Mouse (Mus musculus) midbrain, embryonic 13.5 days (tissue): ENCODE measurements around the gene Wtip. TPM values are rescaled to one million over a fixed set of nuclear protein-coding genes. Genes with fewer than 3 reads are reported as not detected.
"Not testable (repeated sequence)": the region's sequence is repeated elsewhere in the genome, so short reads cannot be mapped to it uniquely, and the experiment has no call there.

Experiments used
- ATAC-seq: fragments of 200-750 bp; cut with Nextera tagmentation; 2 replicates; pipeline ENCODE4 v1.8.0; 2017; ENCODE audit warnings: mild to moderate bottlenecking, moderate TSS enrichment, moderate library complexity
- H3K27ac ChIP-seq: fragments of 300-500 bp; sonication (generic); 2 replicates; pipeline ENCODE4 v1.5.1; 2015; ENCODE audit warnings: inconsistent platforms, mild to moderate bottlenecking, moderate library complexity
- H3K27me3 ChIP-seq: fragments of 300-500 bp; sonication (generic); 2 replicates; pipeline ENCODE4 v1.6.1; 2015; ENCODE audit warnings: mild to moderate bottlenecking, inconsistent platforms
- H3K36me3 ChIP-seq: fragments of 300-500 bp; sonication (generic); 2 replicates; pipeline ENCODE4 v1.6.1; 2015; ENCODE audit warnings: mild to moderate bottlenecking, inconsistent platforms
- H3K4me1 ChIP-seq: fragments of 300-500 bp; sonication (generic); replicated peaks from 2 replicates; pipeline ENCODE4 v1.6.1; 2015; ENCODE audit warnings: inconsistent platforms
- H3K4me2 ChIP-seq: fragments of 300-500 bp; sonication (generic); replicated peaks from 2 replicates; pipeline ENCODE4 v1.6.1; 2015; ENCODE audit warnings: moderate library complexity, mild to moderate bottlenecking, inconsistent platforms
- H3K4me3 ChIP-seq: fragments of 300-500 bp; sonication (generic); replicated peaks from 2 replicates; pipeline ENCODE4 v1.5.1; 2015; ENCODE audit warnings: mild to moderate bottlenecking, inconsistent platforms
- H3K9ac ChIP-seq: fragments of 300-500 bp; sonication (generic); replicated peaks from 2 replicates; pipeline ENCODE4 v1.6.1; 2015; ENCODE audit warnings: mild to moderate bottlenecking, inconsistent platforms
- H3K9me3 ChIP-seq: fragments of 300-500 bp; sonication (generic); 2 replicates; pipeline ENCODE4 v1.6.1; 2016; ENCODE audit warnings: mild to moderate bottlenecking, inconsistent platforms
- WGBS: fragments of 180-500 bp; shearing (Covaris S2); methylation state at CpG from one replicate; pipeline ENCODE4 v1.1.7; 2015; 5-methylcytosine and 5-hydroxymethylcytosine counted together
- polyA plus RNA-seq: library from polyadenylated mRNA; unstranded; fragments of >200 nt; fragmentation: Nextera tagmentation; extraction: Ambion mirVana; gene quantifications from 2 replicates; pipeline ENCODE4 v1.2.1, GENCODE M21; 2015

The Wtip gene
- polyA plus RNA-seq, 1 experiment from 2014 or later: 3.4 TPM

DNA sequence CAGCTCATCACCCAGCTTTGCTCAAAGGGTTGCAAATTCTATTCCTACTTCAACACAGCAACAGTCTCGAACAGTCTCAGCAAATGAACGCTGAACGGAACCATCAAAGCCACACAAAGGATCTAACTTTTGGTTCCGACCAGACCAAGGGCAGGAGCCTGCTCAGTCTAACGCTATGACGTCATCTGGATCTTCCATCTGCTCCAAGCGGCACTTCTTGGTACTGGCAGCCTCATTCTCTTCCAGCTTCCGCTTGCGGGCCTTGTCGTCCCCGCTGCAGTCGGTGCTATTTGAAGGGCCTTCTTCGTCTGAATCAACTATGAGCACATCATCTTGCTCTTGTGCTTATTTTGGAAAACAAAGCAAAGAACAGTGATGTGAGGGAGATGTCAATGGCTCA lies 8.1 kb upstream of the Wtip start:
- Histone ChIP-seq H3K27me3 (no peaks in the 10 kb centered on the region), H3K27ac (no peak overlapping the region), H3K36me3 (peaks cover 66% of the 10 kb centered on the region), H3K9ac (no peak overlapping the region), H3K4me1 (no peaks in the 10 kb centered on the region), H3K9me3 (no peaks in the 10 kb centered on the region), H3K4me3 (no peak overlapping the region), H3K4me2 (no peak overlapping the region)
- WGBS: 96% methylated on average over 13 of the region's 13 CpGs
- no peak for ATAC-seq

GRCm38 (mm10) chr7:34139493-34139892 lies 6.4 kb upstream of the Wtip start:
- Histone ChIP-seq H3K9me3 (no peaks in the 10 kb centered on the region), H3K4me3 (no peak overlapping the region), H3K9ac (no peak overlapping the region), H3K4me1 (no peaks in the 10 kb centered on the region), H3K4me2 (no peak overlapping the region), H3K27me3 (no peaks in the 10 kb centered on the region), H3K27ac (no peak overlapping the region), H3K36me3 (peaks cover 50% of the 10 kb centered on the region)
- WGBS: 93% methylated on average over 6 of the region's 6 CpGs
- 0 out of 2 replicates have a peak, but pooled peaks have one; percentile 27 for ATAC-seq

DNA sequence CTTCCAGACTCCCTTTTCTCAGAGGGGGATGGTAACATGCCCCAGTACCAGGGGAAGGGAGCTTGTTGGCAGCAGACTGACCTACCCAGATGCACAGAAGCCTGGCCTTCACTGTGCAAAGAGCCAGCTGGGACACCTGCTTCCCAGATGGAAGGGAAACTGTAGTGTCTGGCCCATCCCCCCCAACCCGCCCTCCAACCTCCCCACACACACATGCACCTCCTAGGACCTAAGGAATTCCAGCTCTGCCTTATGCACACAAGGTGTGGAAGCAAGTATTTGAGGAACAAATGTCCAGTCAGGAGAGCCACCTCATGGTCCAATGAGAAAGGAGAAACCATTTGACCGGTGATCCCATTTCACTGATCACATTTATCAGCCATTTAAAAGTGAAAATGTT lies 1.3 kb upstream of the Wtip start:
- Histone ChIP-seq H3K9ac (no peak overlapping the region), H3K4me1 (peaks cover 18% of the 10 kb centered on the region), H3K9me3 (no peaks in the 10 kb centered on the region), H3K4me3 (no peak overlapping the region), H3K27ac (no peak overlapping the region), H3K36me3 (0 out of 2 replicates have a peak, but pooled peaks cover under 1% of the 10 kb centered on the region), H3K27me3 (no peaks in the 10 kb centered on the region), H3K4me2 (no peak overlapping the region)
- WGBS: 86% methylated on average over 2 of the region's 2 CpGs
- ATAC-seq: no peak

- Histone ChIP-seq H3K9me3 (no peaks in the 10 kb centered on the region), H3K4me1 (peaks cover 18% of the 10 kb centered on the region), H3K9ac (peak overlapping the region; percentile 82), H3K36me3 (peaks cover 2% of the 10 kb centered on the region; the same call in 1 of the 2 replicates), H3K4me2 (peak overlapping the region; percentile 62), H3K27me3 (no peaks in the 10 kb centered on the region), H3K4me3 (peak overlapping the region; percentile 64), H3K27ac (peak overlapping the region; percentile 63)
- under 1% methylated on average over 34 of the region's 116 CpGs for WGBS
- peak; percentile 87 for ATAC-seq
Observed at GRCm38 (mm10) chr7:34132355-34133079, 551 bp downstream of the Wtip start.

DNA sequence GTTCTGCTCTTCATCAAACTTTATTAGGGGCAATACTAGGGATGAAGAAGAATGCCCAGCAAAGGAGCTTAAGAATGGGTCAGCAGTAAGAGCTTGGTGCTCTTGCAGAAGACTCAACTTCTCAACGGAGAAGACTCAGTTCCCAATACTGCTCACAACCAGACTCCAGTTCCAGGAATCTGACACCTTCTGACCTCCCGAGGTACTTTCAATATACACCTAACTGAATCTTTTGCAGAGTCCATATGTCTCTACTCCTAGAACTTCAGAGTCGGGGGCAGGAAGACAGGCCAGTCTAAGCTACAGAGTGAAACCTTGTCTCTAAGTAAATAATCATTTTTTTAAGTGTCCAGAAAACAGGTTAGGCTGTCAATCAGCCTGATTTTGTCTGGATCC lies 1.1 kb downstream of the Wtip start:
- no peaks in the 10 kb centered on the region for H3K9me3 ChIP-seq
- H3K4me2 ChIP-seq: peak overlapping the region; percentile 62
- H3K4me1 ChIP-seq: peaks cover 18% of the 10 kb centered on the region
- no peak overlapping the region for H3K27ac ChIP-seq
- 17% methylated on average over 3 of the region's 3 CpGs for WGBS
- H3K27me3 ChIP-seq: no peaks in the 10 kb centered on the region
- H3K36me3 ChIP-seq: peaks cover 3% of the 10 kb centered on the region; the same call in 1 of the 2 replicates
- peak overlapping the region; percentile 82; the same call in 1 of the 2 replicates for H3K9ac ChIP-seq
- ATAC-seq: peak; percentile 12
- H3K4me3 ChIP-seq: peak overlapping the region; percentile 64

- no peak overlapping the region for H3K4me3 ChIP-seq
- no peak for ATAC-seq
- WGBS: 77% methylated on average over 3 of the region's 3 CpGs
- no peaks in the 10 kb centered on the region for H3K27me3 ChIP-seq
- peak overlapping the region; percentile 62 for H3K4me2 ChIP-seq
- H3K27ac ChIP-seq: no peak overlapping the region
- H3K9me3 ChIP-seq: no peaks in the 10 kb centered on the region
- H3K9ac ChIP-seq: no peak overlapping the region
- H3K36me3 ChIP-seq: peaks cover 7% of the 10 kb centered on the region; the same call in 1 of the 2 replicates
- H3K4me1 ChIP-seq: peaks cover 18% of the 10 kb centered on the region
Observed at GRCm38 (mm10) chr7:34131118-34131517, 1.9 kb downstream of the Wtip start.

GRCm38 (mm10) chr7:34126291-34126690 lies 6.8 kb downstream of the Wtip start:
- no peak for ATAC-seq
- Histone ChIP-seq H3K36me3 (peaks cover 7% of the 10 kb centered on the region; the same call in 1 of the 2 replicates), H3K4me2 (no peak overlapping the region), H3K9me3 (no peaks in the 10 kb centered on the region), H3K4me1 (peaks cover 7% of the 10 kb centered on the region), H3K27ac (no peak overlapping the region), H3K9ac (no peak overlapping the region), H3K4me3 (no peak overlapping the region), H3K27me3 (no peaks in the 10 kb centered on the region)
- WGBS: 90% methylated on average over 3 of the region's 3 CpGs

GRCm38 (mm10) chr7:34125346-34125745 lies 7.7 kb downstream of the Wtip start:
- WGBS: 91% methylated on average over 9 of the region's 9 CpGs
- ATAC-seq: no peak

DNA sequence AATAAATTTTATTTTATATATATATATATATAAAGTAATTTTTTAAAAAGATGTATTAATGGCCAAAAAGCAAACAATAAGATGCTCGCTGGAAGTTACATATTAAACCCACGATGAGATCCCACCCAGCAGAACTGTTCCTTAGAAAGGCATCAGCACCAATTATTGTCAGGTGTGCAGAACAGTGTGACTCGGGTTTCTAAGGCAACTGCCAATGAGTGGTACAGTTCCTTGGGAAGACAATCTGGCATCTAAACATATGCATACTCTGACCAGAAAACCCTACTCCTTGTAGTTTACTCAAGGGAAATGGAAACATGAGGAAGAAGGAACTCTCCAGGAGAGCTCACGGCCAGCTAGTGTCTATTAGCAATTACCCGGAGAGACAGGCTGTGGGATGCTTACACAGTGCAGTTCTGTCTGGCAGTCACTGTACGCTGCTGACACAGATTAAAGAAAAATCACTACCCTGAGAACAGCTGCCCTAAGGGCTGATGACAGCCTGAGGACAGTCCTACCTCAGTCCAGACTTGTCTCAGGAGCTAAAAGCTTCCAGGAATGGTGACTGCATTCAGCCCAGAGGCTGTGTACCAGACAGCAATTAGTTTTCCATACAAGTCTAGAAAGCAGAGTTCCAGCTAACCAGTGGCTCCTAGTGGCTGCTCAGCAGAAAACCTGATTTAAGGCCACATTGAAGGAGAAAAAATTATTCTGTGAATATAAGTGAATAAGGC lies 9.9 kb downstream of the Wtip start:
- Histone ChIP-seq H3K36me3 (peaks cover 12% of the 10 kb centered on the region), H3K4me3 (no peak overlapping the region), H3K27ac (no peak overlapping the region), H3K27me3 (no peaks in the 10 kb centered on the region), H3K9ac (no peak overlapping the region), H3K4me1 (no peaks in the 10 kb centered on the region), H3K4me2 (no peak overlapping the region), H3K9me3 (no peaks in the 10 kb centered on the region)
- peak; percentile 53 for ATAC-seq
- 88% methylated on average over 6 of the region's 6 CpGs for WGBS

More at GRCm38 (mm10) chr7:34125346-34125745, 7.7 kb downstream of the Wtip start:
- peaks cover 7% of the 10 kb centered on the region; the same call in 1 of the 2 replicates for H3K36me3 ChIP-seq
- no peak overlapping the region for H3K9ac ChIP-seq
- H3K4me2 ChIP-seq: no peak overlapping the region
- no peak overlapping the region for H3K4me3 ChIP-seq
- H3K4me1 ChIP-seq: no peaks in the 10 kb centered on the region; the same call in 1 of the 2 replicates
- H3K27me3 ChIP-seq: no peaks in the 10 kb centered on the region
- H3K27ac ChIP-seq: no peak overlapping the region
- H3K9me3 ChIP-seq: no peaks in the 10 kb centered on the region

DNA sequence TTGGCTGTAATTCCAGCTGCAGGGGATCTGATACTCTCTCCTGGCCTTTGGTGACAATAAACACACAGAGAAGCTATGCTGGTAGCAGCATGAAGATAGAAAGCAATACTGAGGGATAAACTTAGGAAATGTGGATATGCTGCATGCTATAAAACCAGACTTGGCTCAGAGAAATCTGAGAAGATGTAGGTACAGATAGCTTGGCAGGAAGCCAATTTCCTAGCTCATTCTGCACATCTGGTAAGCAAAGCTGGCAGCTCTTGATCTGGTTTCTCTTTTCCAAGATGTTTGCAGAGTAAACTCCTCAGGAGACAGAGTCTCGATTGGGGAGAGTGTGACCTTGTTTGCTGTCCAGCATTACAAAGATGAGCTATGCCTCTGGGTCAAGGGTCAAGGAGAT lies 12.4 kb downstream of the Wtip start:
- not testable (repeated sequence) for ATAC-seq, H3K4me1 ChIP-seq, H3K9ac ChIP-seq, H3K4me3 ChIP-seq, H3K27ac ChIP-seq, H3K27me3 ChIP-seq, H3K4me2 ChIP-seq, H3K9me3 ChIP-seq
- peaks cover 27% of the 10 kb centered on the region for H3K36me3 ChIP-seq
- 56% methylated on average over 1 of the region's 1 CpGs for WGBS

GRCm38 (mm10) chr7:34116601-34117000 lies 16.5 kb downstream of the Wtip start:
- 83% methylated on average over 3 of the region's 3 CpGs for WGBS

GRCm38 (mm10) chr7:34109190-34109589 lies 23.9 kb downstream of the Wtip start:
- Histone ChIP-seq H3K4me3 (no peak overlapping the region), H3K27ac (no peak overlapping the region), H3K36me3 (peaks cover 34% of the 10 kb centered on the region), H3K9ac (no peak overlapping the region), H3K4me2 (no peak overlapping the region), H3K4me1 (no peaks in the 10 kb centered on the region), H3K27me3 (no peaks in the 10 kb centered on the region), H3K9me3 (no peaks in the 10 kb centered on the region)
- WGBS: 74% methylated on average over 5 of the region's 5 CpGs
- ATAC-seq: peak; percentile 57

More at GRCm38 (mm10) chr7:34116601-34117000, 16.5 kb downstream of the Wtip start:
- H3K27ac ChIP-seq: no peak overlapping the region
- H3K27me3 ChIP-seq: no peaks in the 10 kb centered on the region
- no peak overlapping the region for H3K9ac ChIP-seq
- H3K36me3 ChIP-seq: peaks cover 62% of the 10 kb centered on the region
- no peaks in the 10 kb centered on the region for H3K9me3 ChIP-seq
- no peaks in the 10 kb centered on the region for H3K4me1 ChIP-seq
- no peak overlapping the region for H3K4me2 ChIP-seq
- ATAC-seq: peak; percentile 4; the same call in 1 of the 2 replicates
- no peak overlapping the region for H3K4me3 ChIP-seq
